Mouse (Mus musculus) forebrain, embryonic 10.5 days (tissue): ENCODE data around the gene Pgap3. TPM values are rescaled to one million over a fixed set of nuclear protein-coding genes. Genes with fewer than 3 reads are reported as not detected.
"Not testable (repeated sequence)": the region's sequence is repeated elsewhere in the genome, so short reads cannot be mapped to it uniquely, and the experiment has no call there.

Source experiments
- DNase-seq: peaks from one replicate; pipeline ENCODE4 v3.0.0-alpha.2; 2017; ENCODE audit warnings: low spot score; ENCODE audit errors: extremely low spot score
- H3K27ac ChIP-seq: fragments of 300-500 bp; sonication (generic); 2 replicates; pipeline ENCODE4 v1.5.1; 2016; ENCODE audit warnings: mild to moderate bottlenecking
- H3K27me3 ChIP-seq: fragments of 300-500 bp; sonication (generic); 2 replicates; pipeline ENCODE4 v1.6.1; 2016; ENCODE audit warnings: mild to moderate bottlenecking; ENCODE audit not compliant: poor library complexity, severe bottlenecking
- H3K36me3 ChIP-seq: fragments of 300-500 bp; sonication (generic); replicated peaks from 2 replicates; pipeline ENCODE4 v1.6.1; 2016; ENCODE audit warnings: mild to moderate bottlenecking, moderate library complexity
- H3K4me1 ChIP-seq: fragments of 300-500 bp; sonication (generic); 2 replicates; pipeline ENCODE4 v1.6.1; 2016
- H3K4me3 ChIP-seq: fragments of 300-500 bp; sonication (generic); 2 replicates; pipeline ENCODE4 v1.5.1; 2016; ENCODE audit warnings: mild to moderate bottlenecking, moderate library complexity
- H3K9me3 ChIP-seq: fragments of 300-500 bp; sonication (generic); 2 replicates; pipeline ENCODE4 v1.6.1; 2016; ENCODE audit warnings: mild to moderate bottlenecking, moderate library complexity
- whole genome bisulfite sequencing: fragments of 180-500 bp; shearing (Covaris S2); methylation state at CpG from one replicate; pipeline ENCODE4 v1.1.7; 2016; 5-methylcytosine and 5-hydroxymethylcytosine counted together
- polyA plus RNA-seq: library from polyadenylated mRNA; unstranded; fragments of >200 nt; fragmentation: Nextera tagmentation; extraction: Ambion mirVana; gene quantifications from 2 replicates; pipeline ENCODE4 v1.2.1, GENCODE M21; 2016

Pgap3 gene
- polyA plus RNA-seq, 1 experiment from 2014 or later = 10.0 TPM

DNA sequence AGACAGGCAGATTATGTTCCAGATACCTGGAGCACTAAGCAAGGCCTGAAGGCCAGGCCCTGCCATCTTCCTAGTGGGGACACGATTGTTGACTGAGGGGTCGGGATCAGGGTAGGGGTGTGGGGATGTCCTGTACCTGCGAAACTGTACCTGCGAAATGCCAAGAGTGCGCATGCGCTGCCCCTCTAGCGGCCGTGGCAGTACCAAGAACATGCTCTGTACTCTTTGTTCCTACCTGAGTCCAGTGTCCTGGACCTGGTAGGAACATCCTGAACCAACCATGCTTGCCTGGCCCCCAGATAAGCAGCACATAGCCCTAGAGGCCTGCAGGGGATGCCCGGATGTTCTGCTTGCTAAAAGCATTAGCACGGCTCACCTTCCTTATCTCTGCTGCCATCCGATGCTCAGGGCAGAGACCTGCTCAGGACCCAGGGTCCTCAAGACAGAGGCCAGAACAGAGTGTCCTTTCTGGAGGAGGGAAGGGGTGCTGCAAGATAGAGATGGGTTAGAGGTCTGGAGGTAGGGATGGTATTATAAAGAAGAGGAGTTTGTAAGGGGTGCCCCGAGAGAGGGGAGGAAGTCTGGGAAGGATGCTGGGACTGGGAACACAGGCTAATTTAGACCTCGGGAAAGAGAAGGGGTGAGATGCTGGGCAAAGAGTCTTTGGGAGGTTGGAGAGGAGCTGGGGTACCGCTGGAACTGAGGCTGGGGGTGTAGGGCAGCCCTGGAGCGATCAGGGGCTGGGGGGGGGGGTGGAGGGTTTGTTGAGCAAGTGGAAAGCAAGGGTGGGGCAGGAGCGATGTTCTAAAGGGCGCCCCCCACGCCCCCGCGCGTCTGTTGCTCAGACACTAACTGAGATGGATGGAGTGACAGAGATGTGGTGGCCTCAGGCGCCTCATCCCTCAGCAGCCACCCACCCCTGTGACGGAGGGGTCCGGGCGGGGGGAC lies 14.4 kb downstream of the Pgap3 start, which contains the start of gene Pnmt:
Gene Pnmt (plus strand): TSS at position 813 of the 948 bp plus-strand sequence.
- Histone ChIP-seq H3K27ac (no peak within 1 kb of the TSS), H3K27me3 (peaks cover 79% of the 10 kb centered on the region), H3K4me3 (peak within 1 kb of the TSS; percentile 21; the same call in 1 of the 2 replicates), H3K4me1 (peaks cover 43% of the 10 kb centered on the region), H3K9me3 (no peaks in the 10 kb centered on the region), H3K36me3 (peaks cover 8% of the 10 kb centered on the region)
- WGBS = 53% methylated on average over 25 of the region's 25 CpGs
- no peak for DNase-seq

DNA sequence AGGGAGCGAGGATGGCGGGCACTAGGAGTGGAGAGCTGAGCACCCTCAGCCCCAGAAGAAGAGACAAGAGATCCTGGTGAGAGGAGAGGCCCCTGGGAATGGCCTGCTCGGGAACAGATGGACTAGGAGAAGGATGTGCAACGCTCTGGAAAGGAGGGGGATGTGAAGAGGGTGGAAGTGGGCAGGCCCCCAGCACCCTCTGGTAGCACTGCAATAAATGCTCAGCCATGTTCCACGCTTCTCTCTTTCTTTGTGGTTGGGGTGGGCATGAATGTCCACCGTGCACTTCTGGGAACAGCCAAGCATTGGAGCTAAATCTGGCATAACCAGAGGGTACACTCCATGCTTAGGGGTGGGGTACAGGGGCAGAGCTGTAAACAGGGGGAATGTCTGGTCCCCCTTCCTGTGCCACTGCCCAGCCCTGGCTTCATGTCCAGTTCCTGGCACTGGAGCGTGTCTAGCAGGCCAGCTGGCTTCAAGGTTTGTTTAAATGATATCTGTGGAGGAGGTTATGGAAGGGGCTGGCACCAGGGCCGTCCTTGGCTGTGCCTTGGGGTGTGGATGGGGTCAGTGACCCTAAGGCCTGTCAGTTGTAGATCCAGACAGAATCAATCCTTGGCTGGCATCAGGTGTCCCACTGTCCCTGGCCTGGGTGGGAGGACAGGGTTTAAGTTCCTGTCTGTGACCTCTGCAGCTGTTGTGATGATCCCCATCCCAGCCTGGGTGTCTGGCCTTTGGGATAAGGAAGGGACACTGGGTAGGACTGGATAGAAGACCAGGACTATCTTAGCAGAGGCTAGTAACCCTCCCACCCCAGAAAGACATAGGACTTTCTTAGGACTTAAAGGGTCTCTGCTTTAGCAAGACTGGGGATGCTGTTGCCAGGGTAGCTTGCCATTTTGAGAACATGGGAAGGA lies 15.3 kb downstream of the Pgap3 start:
- peaks cover 70% of the 10 kb centered on the region for H3K27me3 ChIP-seq
- no peak overlapping the region for H3K4me3 ChIP-seq
- no peaks in the 10 kb centered on the region for H3K9me3 ChIP-seq
- DNase-seq = no peak
- H3K4me1 ChIP-seq = peaks cover 43% of the 10 kb centered on the region
- H3K27ac ChIP-seq = 0 out of 2 replicates have a peak overlapping the region, but pooled peaks have one; percentile 35
- 68% methylated on average over 8 of the region's 8 CpGs for WGBS
- peaks cover 17% of the 10 kb centered on the region for H3K36me3 ChIP-seq

DNA sequence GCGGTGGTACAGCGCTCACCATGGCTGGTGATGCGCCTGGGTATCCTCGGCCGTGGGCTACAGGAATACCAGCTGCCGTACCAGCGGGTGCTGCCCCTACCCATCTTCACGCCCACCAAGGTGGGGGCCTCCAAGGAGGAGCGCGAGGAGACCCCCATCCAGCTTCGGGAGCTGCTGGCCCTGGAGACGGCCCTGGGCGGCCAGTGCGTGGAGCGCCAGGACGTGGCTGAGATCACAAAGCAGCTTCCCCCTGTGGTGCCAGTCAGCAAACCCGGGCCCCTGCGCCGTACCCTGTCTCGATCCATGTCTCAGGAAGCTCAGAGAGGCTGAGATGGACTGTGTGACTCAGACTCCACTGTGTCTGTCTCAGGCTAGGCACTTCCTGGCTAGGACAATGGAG lies 16.1 kb downstream of the Pgap3 start:
- Histone ChIP-seq H3K4me1 (peaks cover 41% of the 10 kb centered on the region), H3K27me3 (peaks cover 62% of the 10 kb centered on the region), H3K36me3 (peaks cover 24% of the 10 kb centered on the region), H3K27ac (no peak overlapping the region), H3K4me3 (no peak overlapping the region), H3K9me3 (no peaks in the 10 kb centered on the region)
- WGBS = 79% methylated on average over 20 of the region's 20 CpGs
- no peak for DNase-seq

DNA sequence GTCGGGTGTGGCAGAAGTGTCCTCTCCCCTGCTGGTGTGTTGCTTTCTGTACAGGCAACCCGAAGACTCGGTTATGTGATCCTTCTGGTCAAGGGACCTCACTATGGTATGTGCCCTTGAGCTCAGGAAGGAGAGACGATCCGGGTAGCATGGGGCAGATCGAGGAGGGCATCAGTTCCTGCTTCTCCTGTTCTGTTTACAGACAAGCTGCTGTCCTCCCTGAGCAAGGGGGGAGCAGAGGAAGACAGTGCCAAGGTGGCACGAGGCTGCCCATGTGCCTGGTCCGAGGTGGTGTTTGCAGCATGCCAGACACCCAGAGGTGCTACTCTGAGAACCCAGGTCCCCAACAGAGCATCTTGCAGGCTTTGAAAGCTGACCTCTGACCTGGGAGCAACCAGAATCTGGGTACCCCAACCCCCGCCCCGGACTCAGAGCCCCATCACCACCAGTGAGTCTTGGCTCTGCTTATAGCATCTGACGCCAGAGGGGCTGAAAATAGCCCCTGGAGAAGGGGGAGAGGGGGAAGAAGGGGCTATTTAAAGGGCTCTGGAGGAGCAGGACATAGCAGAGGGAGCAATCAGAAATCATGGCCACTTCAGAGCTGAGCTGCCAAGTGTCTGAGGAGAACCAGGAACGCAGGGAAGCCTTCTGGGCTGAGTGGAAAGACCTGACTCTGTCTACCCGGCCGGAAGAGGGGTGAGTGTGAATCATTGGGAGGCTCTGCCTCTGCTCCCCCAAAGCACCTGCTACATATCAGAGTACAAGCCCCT lies 16.8 kb downstream of the Pgap3 start, which contains the start of gene Tcap:
Gene Tcap (plus strand): TSS at position 551 of the 770 bp plus-strand sequence.
- Histone ChIP-seq H3K4me1 (peaks cover 33% of the 10 kb centered on the region), H3K9me3 (no peaks in the 10 kb centered on the region), H3K4me3 (no peak within 1 kb of the TSS), H3K36me3 (peaks cover 32% of the 10 kb centered on the region), H3K27me3 (peaks cover 55% of the 10 kb centered on the region), H3K27ac (0 out of 2 replicates have a peak within 1 kb of the TSS, but pooled peaks have one; percentile 35)
- DNase-seq = no peak
- 64% methylated on average over 14 of the region's 14 CpGs for whole genome bisulfite sequencing

DNA sequence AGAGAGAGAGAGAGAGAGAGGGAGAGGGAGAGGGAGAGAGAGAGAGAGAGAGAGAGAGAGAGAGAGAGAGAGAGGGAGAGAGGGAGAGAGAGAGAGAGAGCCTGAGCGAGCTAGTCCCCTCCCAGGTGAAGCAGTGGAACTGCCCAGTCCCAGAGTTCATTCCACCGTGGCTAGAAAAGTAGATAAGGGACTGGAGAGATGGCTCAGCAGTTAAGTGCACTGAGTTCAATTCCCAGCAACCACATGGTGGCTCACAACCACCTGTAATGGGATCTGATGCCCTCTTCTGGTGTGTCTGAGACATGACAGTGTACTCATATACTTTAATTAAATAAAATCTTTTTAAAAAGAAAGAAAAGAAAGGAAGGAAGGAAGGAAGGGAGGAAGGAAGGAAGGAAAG lies 17.9 kb downstream of the Pgap3 start:
- Histone ChIP-seq H3K4me1 (peaks cover 28% of the 10 kb centered on the region), H3K27me3 (peaks cover 44% of the 10 kb centered on the region), H3K36me3 (peaks cover 43% of the 10 kb centered on the region)
- not testable (repeated sequence) for DNase-seq, H3K9me3 ChIP-seq, H3K27ac ChIP-seq, H3K4me3 ChIP-seq
- WGBS = 43% methylated on average over 2 of the region's 2 CpGs

DNA sequence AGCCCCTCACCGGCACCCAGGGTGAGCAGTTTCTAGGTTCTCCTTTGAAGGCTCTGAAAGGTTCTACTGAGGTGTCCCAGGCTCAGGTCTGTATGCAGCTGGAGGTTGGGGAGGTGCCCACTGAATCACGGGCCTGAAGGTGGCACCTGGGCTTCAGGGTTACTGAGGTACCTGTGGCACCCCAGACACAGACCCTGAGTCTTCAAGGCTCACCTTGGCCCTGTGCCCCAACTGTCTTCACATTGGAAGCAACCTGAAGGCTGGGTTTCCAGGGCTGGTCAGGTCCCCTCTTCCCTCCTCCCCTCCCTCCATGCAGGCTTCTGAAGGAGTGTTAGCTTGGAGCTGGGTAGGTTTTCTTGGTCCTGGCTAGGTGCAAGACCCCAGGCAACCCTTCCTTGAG lies 18.6 kb downstream of the Pgap3 start:
- Histone ChIP-seq H3K4me1 (peaks cover 21% of the 10 kb centered on the region), H3K9me3 (no peaks in the 10 kb centered on the region), H3K4me3 (no peak overlapping the region), H3K27me3 (peaks cover 37% of the 10 kb centered on the region), H3K27ac (no peak overlapping the region), H3K36me3 (peaks cover 50% of the 10 kb centered on the region)
- WGBS = 91% methylated on average over 2 of the region's 2 CpGs
- DNase-seq = no peak

DNA sequence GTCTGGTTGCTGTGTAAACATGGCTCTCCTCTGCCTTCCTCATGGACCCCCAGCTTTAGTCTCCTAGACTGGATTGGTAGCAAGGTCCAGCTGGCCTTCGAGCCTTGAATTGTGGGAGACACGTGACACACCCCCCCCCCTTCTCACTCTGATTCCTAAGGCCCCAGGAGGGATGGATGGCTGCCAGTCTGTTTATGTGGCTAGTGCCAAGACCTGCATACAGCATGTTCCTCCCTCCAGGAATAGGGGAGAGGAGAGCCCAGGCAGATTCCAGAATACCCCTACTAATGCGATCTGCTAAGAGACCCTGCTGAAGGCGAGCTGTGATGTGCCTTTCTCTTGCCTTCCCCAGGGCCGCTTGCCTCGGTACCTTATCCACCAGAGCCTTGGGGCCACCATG lies 20.2 kb downstream of the Pgap3 start:
- Histone ChIP-seq H3K27ac (no peak overlapping the region), H3K4me3 (no peak overlapping the region), H3K27me3 (peaks cover 21% of the 10 kb centered on the region), H3K4me1 (peaks cover 16% of the 10 kb centered on the region), H3K9me3 (no peaks in the 10 kb centered on the region), H3K36me3 (peaks cover 66% of the 10 kb centered on the region)
- WGBS = 84% methylated on average over 6 of the region's 6 CpGs
- DNase-seq = no peak

DNA sequence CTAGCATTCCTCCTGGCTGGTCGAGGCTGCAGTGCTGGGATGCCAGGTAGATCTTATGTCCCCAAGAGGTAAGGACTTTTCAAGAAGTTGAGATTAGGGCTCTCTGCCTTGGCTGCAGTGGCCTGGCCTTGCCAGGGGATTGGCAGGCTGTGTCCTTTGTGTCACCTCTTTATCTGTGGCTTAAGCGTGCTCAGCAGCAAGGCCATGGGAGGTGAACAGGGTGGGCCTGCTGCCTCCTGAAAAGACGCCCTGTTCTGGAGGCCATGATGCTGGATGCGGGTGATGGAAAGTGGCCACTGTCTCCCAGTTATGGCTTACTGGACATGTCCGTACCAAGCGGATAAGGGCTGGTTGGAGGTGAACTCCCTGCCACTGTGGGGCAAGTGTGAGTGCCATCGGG lies 20.9 kb downstream of the Pgap3 start:
- Histone ChIP-seq H3K4me3 (no peak overlapping the region), H3K36me3 (peaks cover 73% of the 10 kb centered on the region), H3K4me1 (peaks cover 13% of the 10 kb centered on the region), H3K9me3 (no peaks in the 10 kb centered on the region), H3K27ac (no peak overlapping the region), H3K27me3 (peaks cover 14% of the 10 kb centered on the region)
- no peak for DNase-seq
- 90% methylated on average over 7 of the region's 7 CpGs for WGBS

DNA sequence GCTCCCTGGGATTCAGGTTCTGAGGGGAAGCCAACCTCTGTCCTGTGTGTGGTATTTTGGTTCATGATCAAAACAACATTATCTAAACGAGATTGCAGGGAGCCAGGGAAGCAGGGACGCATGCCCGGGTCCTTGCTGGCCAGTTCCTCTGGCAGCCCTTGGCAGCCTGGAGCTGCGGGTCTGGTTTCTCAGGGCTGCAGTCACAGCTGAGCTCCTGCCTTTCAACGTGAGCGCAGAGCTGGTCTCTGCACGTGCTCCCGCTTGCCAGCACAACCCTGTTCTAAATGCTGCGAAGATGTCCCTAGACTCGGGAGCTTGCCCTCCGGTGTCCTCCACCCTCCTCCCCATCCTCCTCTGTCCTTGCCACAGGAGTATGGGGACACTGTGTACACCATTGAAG lies 22.5 kb downstream of the Pgap3 start:
- WGBS = 90% methylated on average over 11 of the region's 11 CpGs
- no peak for DNase-seq
- Histone ChIP-seq H3K27me3 (no peaks in the 10 kb centered on the region), H3K36me3 (peaks cover 82% of the 10 kb centered on the region), H3K27ac (no peak overlapping the region), H3K4me1 (peaks cover 1% of the 10 kb centered on the region; the same call in 1 of the 2 replicates), H3K4me3 (no peak overlapping the region), H3K9me3 (no peaks in the 10 kb centered on the region)

DNA sequence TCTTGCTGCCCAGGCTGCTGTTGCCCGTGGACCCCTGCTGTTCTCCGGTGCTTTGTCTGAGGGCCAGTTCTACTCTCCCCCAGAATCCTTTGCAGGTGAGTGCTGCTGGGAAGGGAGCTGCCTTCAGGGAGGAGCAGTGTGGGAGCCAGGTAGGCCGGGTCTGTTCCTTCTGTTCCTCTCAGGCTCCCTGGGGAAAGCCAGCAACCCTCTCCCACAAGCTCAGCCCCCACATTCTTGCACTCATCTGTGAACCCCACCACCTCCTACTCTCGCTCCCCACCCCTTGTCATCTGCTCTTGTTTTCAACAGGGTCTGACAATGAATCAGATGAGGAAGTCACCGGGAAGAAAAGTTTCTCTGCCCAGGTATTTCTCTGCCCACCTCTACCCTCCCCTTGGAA lies 23.5 kb downstream of the Pgap3 start:
- DNase-seq = no peak
- no peak overlapping the region for H3K4me3 ChIP-seq
- 74% methylated on average over 5 of the region's 5 CpGs for WGBS
- H3K27ac ChIP-seq = no peak overlapping the region
- H3K27me3 ChIP-seq = no peaks in the 10 kb centered on the region
- no peaks in the 10 kb centered on the region for H3K9me3 ChIP-seq
- peaks cover 12% of the 10 kb centered on the region for H3K4me1 ChIP-seq
- H3K36me3 ChIP-seq = peaks cover 83% of the 10 kb centered on the region

DNA sequence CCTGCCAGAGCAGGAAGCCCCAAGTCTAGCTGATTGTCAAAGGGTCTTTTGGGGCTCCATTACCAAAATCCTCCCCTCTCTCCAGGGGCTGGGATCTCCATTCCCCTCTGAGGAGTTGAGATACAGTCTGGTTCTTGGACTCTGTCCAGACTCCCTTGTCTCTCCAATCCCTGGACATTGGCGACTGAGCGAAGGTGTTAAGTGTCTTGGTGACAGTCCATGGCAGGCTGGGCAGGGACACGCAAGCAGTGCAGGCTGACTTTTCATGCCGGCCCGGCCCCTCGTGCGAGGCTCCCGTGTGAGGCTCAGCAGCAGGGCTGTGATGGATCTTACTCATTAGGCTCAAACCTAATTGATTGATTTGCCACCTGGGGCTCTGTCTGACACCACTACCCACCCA lies 26.0 kb downstream of the Pgap3 start:
- Histone ChIP-seq H3K36me3 (peaks cover 61% of the 10 kb centered on the region), H3K27ac (no peak overlapping the region), H3K4me3 (no peak overlapping the region), H3K9me3 (no peaks in the 10 kb centered on the region), H3K27me3 (no peaks in the 10 kb centered on the region), H3K4me1 (peaks cover 32% of the 10 kb centered on the region)
- WGBS = 87% methylated on average over 8 of the region's 8 CpGs
- DNase-seq = no peak

DNA sequence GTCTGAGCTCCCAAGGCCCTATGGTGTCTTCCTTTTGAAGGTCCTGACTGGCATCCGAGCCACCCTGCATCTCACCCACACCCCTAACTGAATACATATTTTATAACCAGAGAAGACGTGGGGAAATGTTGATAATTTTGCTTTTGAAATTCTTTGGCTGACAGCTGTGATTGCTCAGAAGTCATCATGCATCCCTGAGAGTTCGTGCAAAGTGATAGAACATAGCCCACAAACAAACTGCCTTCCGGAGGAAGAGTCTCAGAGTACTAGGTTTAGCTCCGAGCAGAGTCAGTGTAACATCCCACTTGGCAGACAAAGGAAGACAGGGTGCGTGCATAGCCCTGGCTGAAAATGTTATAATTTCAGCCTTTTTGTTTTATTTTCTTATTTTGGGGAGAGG lies 27.0 kb downstream of the Pgap3 start:
- 88% methylated on average over 6 of the region's 6 CpGs for WGBS
- Histone ChIP-seq H3K4me3 (no peak overlapping the region), H3K9me3 (no peaks in the 10 kb centered on the region), H3K36me3 (peaks cover 50% of the 10 kb centered on the region), H3K27me3 (no peaks in the 10 kb centered on the region), H3K4me1 (peaks cover 32% of the 10 kb centered on the region), H3K27ac (no peak overlapping the region)
- DNase-seq = no peak
